Mouse (Mus musculus) limb, embryonic 13.5 days (tissue): Measurements from ENCODE around the gene Ebf1. TPM values are rescaled to one million over a fixed set of nuclear protein-coding genes. Genes with fewer than 3 reads are reported as not detected.

Source experiments
- ATAC-seq: fragments of 200-750 bp; cut with Nextera tagmentation; 2 replicates; pipeline ENCODE4 v1.8.0; 2017; ENCODE audit warnings: low read depth, moderate number of reproducible peaks, moderate TSS enrichment; ENCODE audit not compliant: low FRiP score
- H3K27ac ChIP-seq: fragments of 300-500 bp; sonication (generic); 2 replicates; pipeline ENCODE4 v1.5.1; 2015; ENCODE audit warnings: inconsistent platforms, mild to moderate bottlenecking, moderate library complexity
- H3K27me3 ChIP-seq: fragments of 300-500 bp; sonication (generic); 2 replicates; pipeline ENCODE4 v1.6.1; 2015; ENCODE audit warnings: mild to moderate bottlenecking, inconsistent platforms
- H3K36me3 ChIP-seq: fragments of 300-500 bp; sonication (generic); 2 replicates; pipeline ENCODE4 v1.6.1; 2015; ENCODE audit warnings: inconsistent platforms, mild to moderate bottlenecking, moderate library complexity
- H3K4me1 ChIP-seq: fragments of 300-500 bp; sonication (generic); 2 replicates; pipeline ENCODE4 v1.6.1; 2015; ENCODE audit warnings: inconsistent platforms
- H3K4me2 ChIP-seq: fragments of 300-500 bp; sonication (generic); replicated peaks from 2 replicates; pipeline ENCODE4 v1.6.1; 2015; ENCODE audit warnings: inconsistent platforms, mild to moderate bottlenecking, moderate library complexity
- H3K4me3 ChIP-seq: fragments of 300-500 bp; sonication (generic); 2 replicates; pipeline ENCODE4 v1.5.1; 2015; ENCODE audit warnings: moderate library complexity, mild to moderate bottlenecking, inconsistent platforms
- H3K9ac ChIP-seq: fragments of 300-500 bp; sonication (generic); 2 replicates; pipeline ENCODE4 v1.6.1; 2015; ENCODE audit warnings: mild to moderate bottlenecking, inconsistent platforms
- H3K9me3 ChIP-seq: fragments of 300-500 bp; sonication (generic); 2 replicates; pipeline ENCODE4 v1.6.1; 2016; ENCODE audit warnings: inconsistent platforms
- WGBS: fragments of 180-500 bp; shearing (Covaris S2); methylation state at CpG from one replicate; pipeline ENCODE4 v1.1.7; 2015; 5-methylcytosine and 5-hydroxymethylcytosine counted together
- polyA plus RNA-seq: library from polyadenylated mRNA; unstranded; fragments of >200 nt; fragmentation: Nextera tagmentation; extraction: Ambion mirVana; gene quantifications from 2 replicates; pipeline ENCODE4 v1.2.1, GENCODE M21; 2015

Ebf1 gene
- polyA plus RNA-seq, 1 experiment from 2014 or later: 103 TPM

DNA sequence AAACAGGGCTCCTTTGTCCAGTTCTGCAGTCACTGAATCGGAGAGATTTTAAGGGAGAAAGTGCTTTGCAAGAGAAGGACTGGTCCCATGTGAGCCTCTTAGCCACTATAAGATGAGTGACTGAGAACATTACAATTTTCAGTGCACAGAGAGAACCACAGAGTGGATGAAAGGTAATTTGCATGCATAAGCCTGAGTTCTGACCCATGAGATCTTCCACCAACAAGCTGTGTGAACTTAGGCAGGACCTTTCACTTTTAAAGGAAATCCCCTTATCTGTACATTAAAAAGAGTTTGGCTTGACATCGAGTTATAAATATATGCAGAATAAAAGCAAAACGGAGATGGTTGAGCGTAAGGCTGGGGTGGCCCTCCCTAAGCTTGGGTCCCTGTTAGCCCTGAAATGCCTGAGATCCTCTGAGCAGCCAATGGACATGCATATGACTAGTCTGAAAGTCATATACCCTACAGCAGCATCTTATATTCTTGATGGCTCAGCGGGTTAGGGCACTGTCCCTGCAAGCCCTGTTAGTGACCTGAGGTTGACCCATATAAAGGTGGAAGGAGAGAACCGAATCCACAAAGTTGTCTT is 92.8 kb downstream of the Ebf1 start:
- Histone ChIP-seq H3K36me3 (no peaks in the 10 kb centered on the region), H3K9me3 (no peaks in the 10 kb centered on the region), H3K27ac (peak overlapping the region; percentile 48; the same call in 1 of the 2 replicates), H3K4me1 (peaks cover 29% of the 10 kb centered on the region), H3K4me3 (no peak overlapping the region), H3K4me2 (no peak overlapping the region), H3K9ac (no peak overlapping the region), H3K27me3 (no peaks in the 10 kb centered on the region)
- 77% methylated on average over 6 of the region's 6 CpGs for WGBS
- ATAC-seq: no peak

DNA sequence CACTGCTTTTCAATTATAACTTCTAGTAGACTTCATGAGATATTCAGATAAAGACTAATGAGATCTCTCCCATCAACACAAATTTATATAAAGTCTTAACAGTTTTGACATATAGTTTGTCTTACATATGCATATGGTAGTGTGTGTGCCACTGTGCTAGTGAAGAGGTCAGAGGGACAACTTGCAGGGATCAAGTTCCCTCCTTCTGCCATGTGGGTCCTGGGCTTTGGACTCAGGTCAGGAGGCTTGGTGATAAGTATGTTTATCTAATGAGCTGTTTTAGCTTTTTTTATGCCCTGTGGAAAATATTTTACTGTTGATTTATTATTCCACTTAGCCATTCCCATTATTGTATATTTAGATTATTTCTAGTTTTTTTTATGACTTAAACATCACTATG is 93.7 kb downstream of the Ebf1 start:
- ATAC-seq: no peak
- Histone ChIP-seq H3K27me3 (no peaks in the 10 kb centered on the region), H3K27ac (no peak overlapping the region), H3K36me3 (no peaks in the 10 kb centered on the region), H3K4me3 (no peak overlapping the region), H3K9ac (no peak overlapping the region), H3K4me2 (no peak overlapping the region), H3K9me3 (no peaks in the 10 kb centered on the region), H3K4me1 (peaks cover 33% of the 10 kb centered on the region)

DNA sequence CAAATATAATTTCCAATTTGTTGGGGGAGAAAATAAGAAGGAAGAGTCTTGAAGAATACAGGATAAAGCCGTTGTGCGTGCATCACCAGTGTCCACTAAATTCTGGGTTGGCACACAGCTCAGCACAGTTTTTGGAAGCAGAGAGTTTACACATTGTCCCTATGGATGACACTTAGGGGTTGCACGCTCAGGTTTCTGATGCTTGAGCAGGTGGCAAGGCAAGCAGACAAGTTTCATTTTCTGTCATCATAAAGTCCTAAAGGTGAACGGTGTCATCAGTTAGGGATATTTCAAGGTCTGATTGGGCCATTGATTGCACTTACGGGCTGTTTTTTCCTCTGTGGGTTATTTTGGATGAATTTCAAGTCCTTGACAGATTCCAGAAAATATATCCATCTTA is 97.1 kb downstream of the Ebf1 start:
- no peak for ATAC-seq
- no peaks in the 10 kb centered on the region for H3K27me3 ChIP-seq

DNA sequence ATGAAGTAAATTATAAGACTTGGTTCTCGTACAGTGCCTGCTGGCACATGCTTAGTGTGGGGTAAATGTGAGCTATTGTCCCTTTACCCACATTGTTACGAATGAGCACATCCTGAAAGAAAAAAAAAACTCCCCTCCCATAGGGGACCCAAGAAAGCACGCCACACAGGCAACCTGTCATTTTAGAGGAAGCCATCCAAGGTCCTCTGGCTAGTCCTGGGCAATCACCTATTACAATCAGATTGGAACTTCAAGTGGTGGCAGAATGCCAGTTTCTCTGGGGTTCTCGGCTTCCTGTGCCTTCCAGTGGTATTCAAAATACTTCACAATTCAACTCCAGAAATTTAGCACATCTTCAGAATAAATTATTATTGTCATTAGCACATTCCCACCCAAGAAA is 98.7 kb downstream of the Ebf1 start:
- H3K4me2 ChIP-seq: no peak overlapping the region
- no peak overlapping the region for H3K9ac ChIP-seq
- no peak for ATAC-seq
- 61% methylated on average over 4 of the region's 4 CpGs for WGBS
- no peak overlapping the region; the same call in 1 of the 2 replicates for H3K27ac ChIP-seq
- H3K27me3 ChIP-seq: no peaks in the 10 kb centered on the region
- peaks cover 30% of the 10 kb centered on the region for H3K4me1 ChIP-seq
- H3K4me3 ChIP-seq: no peak overlapping the region
- H3K9me3 ChIP-seq: no peaks in the 10 kb centered on the region
- H3K36me3 ChIP-seq: no peaks in the 10 kb centered on the region

More for the DNA sequence above, 97.1 kb downstream of the Ebf1 start:
- no peak overlapping the region for H3K9ac ChIP-seq
- no peaks in the 10 kb centered on the region for H3K36me3 ChIP-seq
- no peak overlapping the region for H3K27ac ChIP-seq
- peaks cover 30% of the 10 kb centered on the region for H3K4me1 ChIP-seq
- H3K9me3 ChIP-seq: no peaks in the 10 kb centered on the region
- H3K4me3 ChIP-seq: no peak overlapping the region
- 87% methylated on average over 5 of the region's 5 CpGs for WGBS
- H3K4me2 ChIP-seq: no peak overlapping the region

DNA sequence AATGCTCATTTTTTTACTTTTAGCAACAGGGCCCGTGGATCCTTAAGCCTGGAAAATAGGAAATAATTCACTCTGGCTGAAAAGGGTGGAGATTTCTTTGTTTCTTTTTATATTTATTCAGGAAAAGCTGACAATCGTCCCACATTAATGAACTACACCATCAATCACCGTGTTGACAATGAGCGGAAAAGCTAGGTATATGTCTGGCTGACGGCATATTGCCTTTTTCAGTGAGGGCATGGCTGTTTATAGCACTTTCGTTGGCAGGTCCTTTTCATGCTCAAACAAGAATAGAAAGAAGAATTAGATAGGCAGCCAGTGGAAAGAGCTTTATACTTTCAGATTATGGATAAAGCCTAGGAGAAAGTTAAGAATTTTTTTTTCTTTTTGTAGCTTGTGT is 99.8 kb downstream of the Ebf1 start:
- Histone ChIP-seq H3K27me3 (no peaks in the 10 kb centered on the region), H3K4me3 (no peak overlapping the region), H3K4me1 (peaks cover 30% of the 10 kb centered on the region), H3K4me2 (no peak overlapping the region), H3K9me3 (no peaks in the 10 kb centered on the region), H3K9ac (no peak overlapping the region), H3K27ac (no peak overlapping the region), H3K36me3 (no peaks in the 10 kb centered on the region)
- ATAC-seq: no peak
- 61% methylated on average over 6 of the region's 6 CpGs for WGBS

DNA sequence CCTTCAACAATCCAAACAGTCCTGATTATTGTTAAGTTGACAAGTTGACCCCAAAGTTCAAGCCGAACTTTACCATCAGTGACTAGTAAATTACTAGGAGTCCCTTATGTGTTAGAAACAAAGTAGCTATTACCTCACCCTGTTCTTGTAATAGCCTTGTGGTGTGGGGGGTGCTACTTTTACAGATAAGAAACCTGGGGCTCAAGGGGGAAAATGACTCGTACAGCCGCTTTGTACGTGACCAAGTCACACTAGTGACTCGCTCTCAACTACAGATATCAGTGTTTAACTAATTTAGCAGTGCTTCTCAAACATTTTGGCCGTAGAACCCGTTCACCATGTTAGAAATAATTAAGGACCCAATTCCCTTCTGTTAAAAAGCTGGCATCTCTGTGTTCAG is 100.5 kb downstream of the Ebf1 start:
- Histone ChIP-seq H3K27ac (no peak overlapping the region), H3K9ac (no peak overlapping the region), H3K4me1 (peaks cover 30% of the 10 kb centered on the region), H3K27me3 (no peaks in the 10 kb centered on the region), H3K4me3 (no peak overlapping the region), H3K4me2 (no peak overlapping the region), H3K9me3 (no peaks in the 10 kb centered on the region), H3K36me3 (no peaks in the 10 kb centered on the region)
- ATAC-seq: no peak
- 60% methylated on average over 7 of the region's 7 CpGs for WGBS

DNA sequence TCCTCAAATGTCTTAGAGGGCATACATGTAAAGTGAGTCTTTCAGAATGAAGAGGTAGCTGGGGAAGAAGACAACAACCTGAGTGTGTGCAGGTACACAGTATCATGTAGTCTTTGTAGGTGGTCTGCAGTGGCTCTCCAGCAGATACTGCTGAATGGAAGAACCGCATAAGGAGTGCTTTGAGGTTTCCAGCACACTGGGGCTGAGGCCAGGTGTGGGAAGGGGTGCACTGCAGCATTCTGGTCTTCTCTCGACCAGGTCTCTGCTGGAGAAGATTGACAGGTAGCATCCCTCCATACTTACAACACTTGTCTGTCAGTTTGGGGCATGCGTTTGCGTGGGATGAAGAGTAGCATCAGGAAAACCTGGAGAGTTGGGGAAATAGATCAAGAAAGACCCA is 104.9 kb downstream of the Ebf1 start:
- Histone ChIP-seq H3K36me3 (no peaks in the 10 kb centered on the region), H3K9me3 (no peaks in the 10 kb centered on the region), H3K4me1 (peaks cover 31% of the 10 kb centered on the region), H3K4me2 (no peak overlapping the region), H3K27me3 (no peaks in the 10 kb centered on the region), H3K9ac (no peak overlapping the region), H3K27ac (no peak overlapping the region), H3K4me3 (no peak overlapping the region)
- 86% methylated on average over 4 of the region's 4 CpGs for WGBS
- ATAC-seq: no peak

DNA sequence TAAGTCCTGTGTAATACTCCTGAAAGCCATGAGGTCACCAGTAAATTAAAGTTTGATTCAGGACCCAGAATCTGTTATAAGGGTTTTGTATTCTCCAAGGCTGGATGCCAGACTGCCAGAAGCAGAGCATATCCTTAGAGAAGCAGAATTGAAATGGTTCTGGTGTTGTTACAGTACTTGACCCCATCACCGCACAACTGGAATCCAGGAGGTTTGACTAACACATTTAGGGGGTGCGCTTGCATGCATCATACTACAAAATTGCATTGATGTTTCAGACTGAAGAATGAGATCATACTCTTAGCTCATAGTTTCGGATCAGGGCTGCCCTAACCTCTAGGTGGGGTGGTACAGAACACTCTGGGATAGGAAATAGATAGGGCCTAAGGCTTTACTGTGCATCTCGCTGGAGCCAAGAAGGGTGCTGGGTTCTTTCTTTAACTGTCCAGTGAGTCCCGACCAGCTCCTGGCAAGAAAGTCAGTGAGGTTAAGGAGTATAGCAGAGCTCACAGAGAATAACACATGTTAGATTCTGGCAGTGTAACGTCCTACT is 106.9 kb downstream of the Ebf1 start:
- H3K27ac ChIP-seq: no peak overlapping the region
- no peak overlapping the region for H3K4me2 ChIP-seq
- H3K27me3 ChIP-seq: no peaks in the 10 kb centered on the region
- no peaks in the 10 kb centered on the region for H3K9me3 ChIP-seq
- ATAC-seq: peak; percentile 48; the same call in 1 of the 2 replicates
- peaks cover 34% of the 10 kb centered on the region for H3K4me1 ChIP-seq
- 71% methylated on average over 6 of the region's 6 CpGs for WGBS
- no peak overlapping the region for H3K9ac ChIP-seq
- no peak overlapping the region for H3K4me3 ChIP-seq
- no peaks in the 10 kb centered on the region for H3K36me3 ChIP-seq

DNA sequence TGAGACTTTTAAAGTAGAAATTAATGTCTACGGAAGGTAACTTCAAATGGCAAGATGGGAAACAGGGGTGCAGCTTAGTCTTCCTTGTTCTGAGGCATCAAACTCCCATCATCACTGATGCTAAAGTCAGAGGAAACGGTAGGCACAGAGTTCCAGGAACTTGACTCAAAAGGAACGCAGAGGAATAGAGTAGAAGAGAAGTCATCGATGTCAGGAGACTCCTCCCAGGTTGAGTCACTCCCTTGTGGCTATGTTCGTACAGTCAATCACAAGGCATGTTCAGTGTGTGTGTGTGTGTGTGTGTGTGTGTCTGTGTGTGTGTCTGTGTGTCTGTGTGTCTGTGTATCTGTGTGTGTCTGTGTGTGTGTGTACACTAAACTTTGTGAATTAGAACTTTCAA is 108.6 kb downstream of the Ebf1 start:
- H3K4me2 ChIP-seq: no peak overlapping the region
- H3K27ac ChIP-seq: no peak overlapping the region
- no peaks in the 10 kb centered on the region for H3K36me3 ChIP-seq
- WGBS: 85% methylated on average over 5 of the region's 5 CpGs
- no peak overlapping the region for H3K9ac ChIP-seq
- H3K9me3 ChIP-seq: no peaks in the 10 kb centered on the region
- H3K4me1 ChIP-seq: peaks cover 39% of the 10 kb centered on the region
- H3K27me3 ChIP-seq: no peaks in the 10 kb centered on the region
- H3K4me3 ChIP-seq: no peak overlapping the region
- no peak for ATAC-seq

DNA sequence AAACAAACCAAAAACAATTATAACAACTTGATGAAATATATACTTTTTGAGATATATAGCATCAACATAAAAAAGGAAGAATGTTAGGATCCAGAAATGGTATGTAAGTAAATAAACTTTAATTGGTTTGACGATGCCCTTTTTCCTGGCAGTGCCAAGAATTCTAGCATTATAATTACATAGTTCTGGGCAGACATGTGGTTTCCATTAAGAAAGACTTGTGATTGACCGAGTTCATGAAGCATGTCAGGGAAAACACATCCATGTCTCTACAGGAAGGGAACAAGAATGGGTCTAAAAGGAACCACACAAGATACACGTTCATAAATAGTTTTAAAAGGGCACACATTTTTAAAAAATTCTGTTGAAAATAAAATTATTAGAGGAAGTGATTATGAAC is 110.3 kb downstream of the Ebf1 start:
- Histone ChIP-seq H3K27ac (no peak overlapping the region), H3K36me3 (no peaks in the 10 kb centered on the region), H3K27me3 (no peaks in the 10 kb centered on the region), H3K9ac (no peak overlapping the region), H3K4me2 (no peak overlapping the region), H3K9me3 (no peaks in the 10 kb centered on the region), H3K4me3 (no peak overlapping the region), H3K4me1 (peaks cover 39% of the 10 kb centered on the region)
- no peak for ATAC-seq
- WGBS: 15% methylated on average over 3 of the region's 3 CpGs

DNA sequence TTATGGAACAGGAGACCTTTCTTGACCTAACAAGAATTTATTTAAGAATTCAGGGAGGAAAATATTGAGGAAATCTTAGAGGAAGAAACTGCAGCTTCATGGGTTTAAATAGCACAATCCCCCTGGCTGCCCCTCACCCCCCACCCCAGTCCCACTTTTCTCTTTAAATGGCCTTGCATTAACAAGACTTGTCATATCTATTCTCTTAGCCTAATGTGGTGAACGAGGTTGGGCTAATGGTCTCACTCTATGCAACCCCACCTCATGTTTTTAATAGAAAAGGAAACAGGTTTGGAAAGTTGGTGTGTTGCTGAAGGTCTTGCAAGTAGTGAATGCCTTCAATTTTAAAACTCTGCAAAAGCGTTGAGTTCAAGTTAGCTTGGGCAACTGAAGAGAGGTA is 110.7 kb downstream of the Ebf1 start:
- ATAC-seq: no peak
- H3K4me2 ChIP-seq: no peak overlapping the region
- H3K27ac ChIP-seq: 0 out of 2 replicates have a peak overlapping the region, but pooled peaks have one; percentile 23
- H3K27me3 ChIP-seq: no peaks in the 10 kb centered on the region
- WGBS: 47% methylated on average over 2 of the region's 2 CpGs
- peaks cover 39% of the 10 kb centered on the region for H3K4me1 ChIP-seq
- no peak overlapping the region for H3K9ac ChIP-seq
- no peaks in the 10 kb centered on the region for H3K36me3 ChIP-seq
- no peaks in the 10 kb centered on the region for H3K9me3 ChIP-seq
- H3K4me3 ChIP-seq: no peak overlapping the region

DNA sequence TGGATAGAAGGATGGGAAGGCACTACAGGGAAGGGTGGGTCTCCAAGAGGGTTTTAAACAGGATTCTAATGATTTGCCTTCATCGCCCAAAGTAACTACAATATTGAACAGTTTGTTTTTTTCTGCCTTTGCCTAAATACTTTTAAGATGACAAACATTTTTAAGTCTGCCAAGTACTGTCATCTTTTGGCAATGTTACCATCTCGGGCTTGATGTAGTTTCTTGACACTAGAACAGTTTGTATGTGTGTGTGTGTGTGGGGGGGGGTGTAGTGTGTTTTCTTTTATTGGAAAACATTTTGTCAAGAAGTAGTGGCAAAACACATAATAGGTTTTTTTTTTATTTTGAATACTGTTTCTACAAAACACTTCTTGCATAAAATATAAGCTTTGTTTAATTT is 111.2 kb downstream of the Ebf1 start:
- H3K4me1 ChIP-seq: peaks cover 38% of the 10 kb centered on the region
- no peak overlapping the region for H3K4me3 ChIP-seq
- no peaks in the 10 kb centered on the region for H3K36me3 ChIP-seq
- 86% methylated on average over 2 of the region's 2 CpGs for WGBS
- 0 out of 2 replicates have a peak overlapping the region, but pooled peaks have one; percentile 23 for H3K27ac ChIP-seq
- H3K9ac ChIP-seq: no peak overlapping the region
- no peak overlapping the region for H3K4me2 ChIP-seq
- no peaks in the 10 kb centered on the region for H3K9me3 ChIP-seq
- no peaks in the 10 kb centered on the region for H3K27me3 ChIP-seq
- ATAC-seq: no peak

DNA sequence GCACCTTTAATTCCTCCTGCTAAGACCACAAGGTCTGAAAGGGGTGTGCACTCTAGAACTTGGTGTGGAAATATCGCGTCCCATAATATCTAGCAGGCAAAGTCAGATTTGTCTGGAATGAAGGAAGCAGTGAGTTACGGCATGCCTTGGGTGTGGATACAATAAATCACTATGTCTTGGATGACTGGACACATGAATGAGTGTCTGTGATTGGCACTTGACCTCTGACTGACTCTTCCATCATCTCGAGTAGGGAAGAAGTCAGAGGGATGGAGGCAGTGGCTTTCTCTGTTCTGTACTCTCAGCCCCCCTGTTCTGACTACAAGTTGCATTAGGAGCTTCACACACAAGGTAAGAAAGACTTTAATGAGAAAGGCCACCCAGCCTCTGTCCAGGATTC is 112.8 kb downstream of the Ebf1 start:
- no peak overlapping the region for H3K27ac ChIP-seq
- 62% methylated on average over 4 of the region's 4 CpGs for WGBS
- H3K9me3 ChIP-seq: no peaks in the 10 kb centered on the region
- H3K9ac ChIP-seq: no peak overlapping the region
- ATAC-seq: no peak
- no peaks in the 10 kb centered on the region for H3K36me3 ChIP-seq
- no peak overlapping the region for H3K4me3 ChIP-seq
- no peaks in the 10 kb centered on the region for H3K27me3 ChIP-seq
- no peak overlapping the region for H3K4me2 ChIP-seq
- H3K4me1 ChIP-seq: peaks cover 27% of the 10 kb centered on the region
